8 mouse cellular contexts compared by ENCODE assay signal in the genomic region with DNA sequence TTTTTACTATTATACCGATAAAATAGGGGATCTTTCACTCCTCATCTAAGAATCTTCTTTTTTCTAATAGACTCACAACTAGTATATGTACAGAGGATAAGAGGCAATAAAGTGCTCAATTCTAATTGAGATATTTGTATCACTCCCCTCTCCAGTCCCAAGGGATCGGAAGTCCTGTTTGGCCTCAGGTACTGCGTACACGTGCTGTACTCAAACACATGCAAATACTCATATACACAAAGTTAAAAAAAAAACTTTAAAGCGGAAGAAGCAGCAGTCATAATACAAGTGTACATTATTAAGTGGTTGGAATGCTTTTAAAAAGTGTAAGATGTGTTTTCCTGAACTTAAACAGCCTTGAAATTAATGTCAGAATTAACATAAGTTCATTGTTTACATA. TPM values are rescaled to one million over a fixed set of nuclear protein-coding genes. Genes with fewer than 3 reads are reported as not detected.
DNase-seq lines count a peak whose midpoint lies in the region; ATAC-seq lines count a peak whose summit lies in the region.

No protein-coding gene starts in this region.

- H3K36me3 ChIP-seq in erythroblast, embryonic 14.5 days (ENCODE audit: control insufficient read depth), result no peaks in the 10 kb centered on the region
- H3K36me3 ChIP-seq in limb, embryonic 15.5 days, result no peaks in the 10 kb centered on the region

- WGBS in limb, embryonic 15.5 days, result 67% methylated on average over 5 of the region's 5 CpGs

- peaks cover 6% of the 10 kb centered on the region for H3K4me1 ChIP-seq in erythroblast, embryonic 14.5 days (ENCODE audit: control insufficient read depth)
- H3K4me1 ChIP-seq in limb, embryonic 15.5 days, result no peaks in the 10 kb centered on the region

- DNase-seq in thymus, postnatal 0 days (ENCODE audit: low spot score), result peak; percentile 2
- no peak for DNase-seq in thymus, postnatal 36 days
- DNase-seq in c-Kit-positive CD71-positive TER-119-positive erythroid progenitor cells, embryonic 14.5 days (ENCODE audit: low spot score), result no peak
- no peak for DNase-seq in urinary bladder, postnatal 10 days (ENCODE audit: low spot score)
- DNase-seq in layer of hippocampus, adult 9-11 months, result no peak

- no peak overlapping the region for H3K4me2 ChIP-seq in limb, embryonic 15.5 days

- no peak overlapping the region for H3K9ac ChIP-seq in limb, embryonic 15.5 days

- no peak overlapping the region for H3K27ac ChIP-seq in limb, embryonic 15.5 days

- no peak for ATAC-seq in erythroblast, adult 5-6 weeks (replicated peaks; ENCODE audit: low FRiP score, poor library complexity, severe bottlenecking)
- ATAC-seq in limb, embryonic 15.5 days (ENCODE audit: insufficient number of reproducible peaks, low FRiP score, low TSS enrichment, low read depth), result no peak

- H3K9me3 ChIP-seq in erythroblast, embryonic 14.5 days (ENCODE audit: control insufficient read depth, low read length), result no peaks in the 10 kb centered on the region
- H3K9me3 ChIP-seq in limb, embryonic 15.5 days, result no peaks in the 10 kb centered on the region

- no peaks in the 10 kb centered on the region for H3K27me3 ChIP-seq in erythroblast, embryonic 14.5 days (ENCODE audit: control insufficient read depth)
- no peaks in the 10 kb centered on the region for H3K27me3 ChIP-seq in limb, embryonic 15.5 days

- H3K4me3 ChIP-seq in erythroblast, embryonic 14.5 days (replicated peaks), result peak overlapping the region; percentile 74
- H3K4me3 ChIP-seq in limb, embryonic 15.5 days, result peak overlapping the region; percentile 53

RNA-seq across cellular contexts. Expression of a gene that starts 0.5 kb away (rescaled TPM):
- 0.17 and 0.26 TPM in 2 replicates for polyA plus RNA-seq in erythroblast, embryonic 14.5 days (2012)
- total RNA-seq in erythroblast, adult 5-6 weeks (2015; ENCODE audit: low replicate concordance), result 33.9 and 52.6 TPM in 2 replicates
- total RNA-seq in erythroblast, adult 5-6 weeks (2017; ENCODE audit: low replicate concordance), result 21.0 and 35.0 TPM in 2 replicates
- polyA plus RNA-seq in thymus, postnatal 0 days (2015; fragmentation: Nextera tagmentation; extraction: Ambion mirVana), result 75.4 and 83.2 TPM in 2 replicates
- 50.6 and 58.1 TPM in 2 replicates for polyA plus RNA-seq in limb, embryonic 15.5 days (2015; fragmentation: Nextera tagmentation; extraction: Ambion mirVana)

RNA-seq across cellular contexts. Expression of a gene that starts 0.7 kb away (rescaled TPM):
- 0.01 TPM in 1 of 2 replicates, not detected in the other for polyA plus RNA-seq in erythroblast, embryonic 14.5 days (2012)
- total RNA-seq in erythroblast, adult 5-6 weeks (2015; ENCODE audit: low replicate concordance), result 5.9 and 9.4 TPM in 2 replicates
- 8.9 and 10.5 TPM in 2 replicates for total RNA-seq in erythroblast, adult 5-6 weeks (2017; ENCODE audit: low replicate concordance)
- polyA plus RNA-seq in thymus, postnatal 0 days (2015; fragmentation: Nextera tagmentation; extraction: Ambion mirVana), result 1.8 TPM in 2 replicates
- 1.00 and 1.4 TPM in 2 replicates for polyA plus RNA-seq in limb, embryonic 15.5 days (2015; fragmentation: Nextera tagmentation; extraction: Ambion mirVana)

RNA-seq across cellular contexts. Expression of a gene that starts 34.7 kb away (rescaled TPM):
- polyA plus RNA-seq in erythroblast, embryonic 14.5 days (2012), result 0.35 and 0.84 TPM in 2 replicates
- 172 and 187 TPM in 2 replicates for total RNA-seq in erythroblast, adult 5-6 weeks (2015; ENCODE audit: low replicate concordance)
- total RNA-seq in erythroblast, adult 5-6 weeks (2017; ENCODE audit: low replicate concordance), result 78.7 and 97.6 TPM in 2 replicates
- 33.1 and 36.2 TPM in 2 replicates for polyA plus RNA-seq in thymus, postnatal 0 days (2015; fragmentation: Nextera tagmentation; extraction: Ambion mirVana)
- polyA plus RNA-seq in limb, embryonic 15.5 days (2015; fragmentation: Nextera tagmentation; extraction: Ambion mirVana), result 21.9 and 25.7 TPM in 2 replicates

RNA-seq across cellular contexts. Expression of a gene that starts 34.7 kb away (rescaled TPM):
- polyA plus RNA-seq in erythroblast, embryonic 14.5 days (2012), result 0.16 and 0.28 TPM in 2 replicates
- 52.3 and 67.1 TPM in 2 replicates for total RNA-seq in erythroblast, adult 5-6 weeks (2015; ENCODE audit: low replicate concordance)
- total RNA-seq in erythroblast, adult 5-6 weeks (2017; ENCODE audit: low replicate concordance), result 104 and 116 TPM in 2 replicates
- polyA plus RNA-seq in thymus, postnatal 0 days (2015; fragmentation: Nextera tagmentation; extraction: Ambion mirVana), result 8.8 and 10.1 TPM in 2 replicates
- 8.6 and 8.9 TPM in 2 replicates for polyA plus RNA-seq in limb, embryonic 15.5 days (2015; fragmentation: Nextera tagmentation; extraction: Ambion mirVana)

RNA-seq across cellular contexts. Expression of a gene that starts 34.7 kb away (rescaled TPM):
- 0.15 and 0.52 TPM in 2 replicates for polyA plus RNA-seq in erythroblast, embryonic 14.5 days (2012)
- total RNA-seq in erythroblast, adult 5-6 weeks (2015; ENCODE audit: low replicate concordance), result 21.1 and 27.1 TPM in 2 replicates
- total RNA-seq in erythroblast, adult 5-6 weeks (2017; ENCODE audit: low replicate concordance), result 26.3 and 36.5 TPM in 2 replicates
- 59.7 and 71.5 TPM in 2 replicates for polyA plus RNA-seq in thymus, postnatal 0 days (2015; fragmentation: Nextera tagmentation; extraction: Ambion mirVana)
- polyA plus RNA-seq in limb, embryonic 15.5 days (2015; fragmentation: Nextera tagmentation; extraction: Ambion mirVana), result 49.9 and 57.0 TPM in 2 replicates

Comparison
In these comparisons a context has a peak if more than half of its experiments do, and no peak if none do; other contexts are left out.
1. RNA of a gene that starts 0.5 kb away (polyA plus RNA-seq): 75.4 to 83.2 TPM in thymus, postnatal 0 days and 50.6 to 58.1 TPM in limb, embryonic 15.5 days; 0.17 to 0.26 TPM in erythroblast, embryonic 14.5 days; every median in the first group is over 10 times any median in the second.
2. RNA of a gene that starts 34.7 kb away (polyA plus RNA-seq): 33.1 to 36.2 TPM in thymus, postnatal 0 days and 21.9 to 25.7 TPM in limb, embryonic 15.5 days; 0.35 to 0.84 TPM in erythroblast, embryonic 14.5 days; every median in the first group is over 10 times any median in the second.